Mouse (Mus musculus): ENCODE results near the gene Gmnn. TPM values are rescaled to one million over a fixed set of nuclear protein-coding genes. Genes with fewer than 3 reads are reported as not detected.

Gmnn gene
- total RNA-seq, 2 experiments from 2014 or later: 48.5 to 52.9 TPM

- intact Hi-C loops (cut with DNase I): loop anchor here (5.0 kb wide), 2 partner anchors 49 to 64 kb away; partner anchors contain the start of gene Gmnn
- DNase-seq: peak; percentile 87 to 93
These were observed 48.2 kb downstream of the Gmnn start for GRCm38 (mm10) chr13:24713434-24714000.

- intact Hi-C loops (cut with DNase I): loop anchor here (5.0 kb wide), 2 partner anchors 50 to 65 kb away; partner anchors contain the start of gene Gmnn
- peak in 1 of 2 experiments; percentile 11 for DNase-seq
These were observed 49.1 kb downstream of the Gmnn start for GRCm38 (mm10) chr13:24712581-24713130.

GRCm38 (mm10) chr13:24710968-24711367 lies 50.8 kb downstream of the Gmnn start:
- no peak for DNase-seq
- intact Hi-C loops (cut with DNase I): loop anchor here (5.0 kb wide), 2 partner anchors 51 to 66 kb away; partner anchors contain the start of gene Gmnn

GRCm38 (mm10) chr13:24709656-24710396 lies 51.9 kb downstream of the Gmnn start:
- intact Hi-C loops (cut with DNase I): loop anchor here (5.0 kb wide), 2 partner anchors 52 to 67 kb away; partner anchors contain the start of gene Gmnn
- no peak for DNase-seq

- DNase-seq: no peak
- intact Hi-C loops (cut with DNase I): no loop called here
These were observed 59.6 kb downstream of the Gmnn start for GRCm38 (mm10) chr13:24702128-24702527.

Other genes starting within 250 kb of the Gmnn start
- 1 to 10 TPM; 5.7 to 5.9 TPM for gene Ripor2, start 179.7 kb downstream of the Gmnn start, total RNA-seq (2021)
- not detected for gene Armh2, start 20.7 kb downstream of the Gmnn start, total RNA-seq (2021)
- 100 to 1,000 TPM; 136 to 147 TPM for gene BC005537, start 39.7 kb upstream of the Gmnn start, total RNA-seq (2021)
- 100 to 1,000 TPM; 418 to 460 TPM for gene Acot13, start 69.6 kb upstream of the Gmnn start, total RNA-seq (2021)
- gene Tdp2, start 69.8 kb upstream of the Gmnn start, total RNA-seq (2021): 10 to 100 TPM; 14.6 to 17.0 TPM
- gene D130043K22Rik, start 83.2 kb upstream of the Gmnn start, total RNA-seq (2021): not detected
- 10 to 100 TPM; 23.4 to 26.5 TPM for gene Aldh5a1, start 175.7 kb upstream of the Gmnn start, total RNA-seq (2021)
- gene Gpld1, start 181.2 kb upstream of the Gmnn start, total RNA-seq (2021): 1 to 10 TPM; 1.4 to 2.5 TPM